Mouse (Mus musculus) midbrain, postnatal 0 days (tissue): ENCODE results near the gene Lrrc8c. TPM values are rescaled to one million over a fixed set of nuclear protein-coding genes. Genes with fewer than 3 reads are reported as not detected.

Experiments used
- ATAC-seq: fragments of 200-750 bp; cut with Nextera tagmentation; 2 replicates; pipeline ENCODE4 v1.8.0; 2017; ENCODE audit warnings: moderate number of reproducible peaks, mild to moderate bottlenecking, moderate TSS enrichment, moderate library complexity; ENCODE audit not compliant: low FRiP score
- DNase-seq: peaks from one replicate; pipeline ENCODE4 v3.0.0-alpha.2; 2015; ENCODE audit warnings: low spot score
- H3K27ac ChIP-seq: fragments of 300-500 bp; sonication (generic); 2 replicates; pipeline ENCODE4 v1.5.1; 2014; ENCODE audit warnings: low read depth, mild to moderate bottlenecking, low read length, mixed read lengths
- H3K27me3 ChIP-seq: fragments of 300-500 bp; sonication (generic); 2 replicates; pipeline ENCODE4 v1.6.1; 2014; ENCODE audit warnings: low read length, control low read depth, mixed read lengths; ENCODE audit not compliant: insufficient read depth
- H3K36me3 ChIP-seq: fragments of 300-500 bp; sonication (generic); 2 replicates; pipeline ENCODE4 v1.6.1; 2014; ENCODE audit warnings: low read length, control low read depth, mixed read lengths; ENCODE audit not compliant: insufficient read depth
- H3K4me1 ChIP-seq: fragments of 300-500 bp; sonication (generic); 2 replicates; pipeline ENCODE4 v1.6.1; 2014; ENCODE audit warnings: mild to moderate bottlenecking, control low read depth, antibody characterized with exemption, low read length, mixed read lengths; ENCODE audit not compliant: insufficient read depth
- H3K4me2 ChIP-seq: fragments of 300-500 bp; sonication (generic); 2 replicates; pipeline ENCODE4 v1.6.1; 2014; ENCODE audit warnings: low read depth, mild to moderate bottlenecking, low read length, mixed read lengths; ENCODE audit not compliant: poor library complexity, severe bottlenecking
- H3K4me3 ChIP-seq: fragments of 300-500 bp; sonication (generic); 2 replicates; pipeline ENCODE4 v1.5.1; 2014; ENCODE audit warnings: low read depth, mild to moderate bottlenecking, low read length, moderate library complexity
- H3K9ac ChIP-seq: fragments of 300-500 bp; sonication (generic); replicated peaks from 2 replicates; pipeline ENCODE4 v1.6.1; 2014; ENCODE audit warnings: mild to moderate bottlenecking, low read length, moderate library complexity, mixed read lengths; ENCODE audit not compliant: poor library complexity, severe bottlenecking
- H3K9me3 ChIP-seq: fragments of 300-500 bp; sonication (generic); 2 replicates; pipeline ENCODE4 v1.6.1; 2016; ENCODE audit warnings: low read length, control low read depth
- CTCF ChIP-seq: IDR thresholded peaks from 2 replicates; pipeline ENCODE4 v1.5.1; 2016; ENCODE audit warnings: antibody characterized with exemption, mild to moderate bottlenecking
- WGBS: fragments of 180-500 bp; shearing (Covaris S2); extraction: QIAGEN DNeasy Blood & Tissue Kit; methylation state at CpG from one replicate; pipeline ENCODE4 v1.1.7; 2014; 5-methylcytosine and 5-hydroxymethylcytosine counted together
- polyA plus RNA-seq: library from polyadenylated mRNA; unstranded; fragments of >200 nt; fragmentation: Nextera tagmentation; extraction: Ambion mirVana; gene quantifications from 2 replicates; pipeline ENCODE4 v1.2.1, GENCODE M21; 2015
- total RNA-seq: library from RNA; depleted of rRNA; stranded (reverse); fragments of >200 nt; gene quantifications from 2 replicates; pipeline ENCODE4 v1.2.3, GENCODE M21; 2014

Lrrc8c gene
- total and polyA plus RNA-seq, 2 experiments from 2014 or later = 11.6 to 14.7 TPM

DNA sequence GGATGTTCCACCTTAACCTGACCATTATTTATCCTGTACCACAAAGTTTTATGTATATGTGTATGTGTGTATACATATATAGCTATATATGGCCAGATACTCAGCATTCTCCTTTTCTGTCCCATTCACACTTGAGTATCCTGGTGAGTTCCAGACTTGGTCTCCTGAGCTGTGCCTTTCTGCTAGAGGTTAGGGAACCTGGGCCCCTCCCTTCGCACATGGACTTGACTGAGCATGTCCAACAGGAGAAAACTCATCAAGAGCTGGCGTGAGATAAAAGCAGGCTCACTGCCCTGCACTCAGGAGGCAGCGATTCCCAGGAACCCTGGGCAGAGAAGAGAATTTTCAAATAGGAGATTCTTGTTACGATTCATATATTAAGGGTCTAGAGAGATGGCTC, 45.6 kb downstream of the Lrrc8c start:
- Histone ChIP-seq H3K4me1 (no peaks in the 10 kb centered on the region), H3K27me3 (no peaks in the 10 kb centered on the region), H3K9me3 (no peaks in the 10 kb centered on the region), H3K4me3 (no peak overlapping the region), H3K4me2 (no peak overlapping the region), H3K9ac (no peak overlapping the region), H3K36me3 (no peaks in the 10 kb centered on the region), H3K27ac (no peak overlapping the region)
- 82% methylated on average over 4 of the region's 4 CpGs for WGBS
- no peak for TF ChIP-seq CTCF
- ATAC-seq = no peak
- no peak for DNase-seq

DNA sequence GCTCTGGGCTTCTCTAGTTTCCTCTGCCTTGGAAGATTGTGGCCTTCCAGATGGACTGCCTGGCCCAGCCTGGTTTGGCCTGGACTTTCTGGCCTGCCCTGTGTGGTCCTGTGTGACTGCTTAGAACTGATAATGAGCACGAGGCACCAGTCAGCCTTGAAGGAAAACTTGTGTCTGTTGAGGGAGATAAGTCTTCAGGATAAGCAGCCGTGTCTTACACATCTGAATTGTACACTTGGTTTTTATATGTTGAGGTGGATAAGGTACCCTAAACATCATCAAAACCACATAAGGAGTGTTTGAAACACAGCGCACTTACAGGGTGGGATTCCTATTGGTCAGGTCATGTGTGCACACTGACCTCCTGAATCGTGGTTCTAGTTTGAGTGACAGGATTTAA, 46.6 kb downstream of the Lrrc8c start:
- H3K27ac ChIP-seq = no peak overlapping the region
- ATAC-seq (no peak), DNase-seq (no peak)
- H3K4me3 ChIP-seq = no peak overlapping the region
- H3K4me1 ChIP-seq = no peaks in the 10 kb centered on the region
- no peak for TF ChIP-seq CTCF
- H3K9ac ChIP-seq = no peak overlapping the region
- 86% methylated on average over 4 of the region's 4 CpGs for WGBS
- no peaks in the 10 kb centered on the region for H3K9me3 ChIP-seq
- no peak overlapping the region for H3K4me2 ChIP-seq
- H3K27me3 ChIP-seq = no peaks in the 10 kb centered on the region
- no peaks in the 10 kb centered on the region for H3K36me3 ChIP-seq

GRCm38 (mm10) chr5:105566852-105567412, 47.7 kb downstream of the Lrrc8c start:
- H3K27ac ChIP-seq = no peak overlapping the region
- TF ChIP-seq CTCF = no peak
- H3K4me2 ChIP-seq = no peak overlapping the region
- H3K4me1 ChIP-seq = no peaks in the 10 kb centered on the region
- no peak overlapping the region for H3K4me3 ChIP-seq
- no peaks in the 10 kb centered on the region for H3K27me3 ChIP-seq
- DNase-seq = no peak
- no peaks in the 10 kb centered on the region for H3K36me3 ChIP-seq
- 42% methylated on average over 6 of the region's 7 CpGs for WGBS
- H3K9me3 ChIP-seq = no peaks in the 10 kb centered on the region
- H3K9ac ChIP-seq = no peak overlapping the region
- no peak for ATAC-seq

GRCm38 (mm10) chr5:105568043-105568747, 49.0 kb downstream of the Lrrc8c start:
- H3K4me1 ChIP-seq = no peaks in the 10 kb centered on the region
- TF ChIP-seq CTCF = no peak
- no peak overlapping the region for H3K9ac ChIP-seq
- no peaks in the 10 kb centered on the region for H3K9me3 ChIP-seq
- no peaks in the 10 kb centered on the region for H3K27me3 ChIP-seq
- no peak for DNase-seq
- no peak overlapping the region for H3K4me3 ChIP-seq
- no peak overlapping the region for H3K4me2 ChIP-seq
- ATAC-seq = no peak
- 80% methylated on average over 6 of the region's 6 CpGs for whole genome bisulfite sequencing
- H3K27ac ChIP-seq = no peak overlapping the region
- no peaks in the 10 kb centered on the region for H3K36me3 ChIP-seq

DNA sequence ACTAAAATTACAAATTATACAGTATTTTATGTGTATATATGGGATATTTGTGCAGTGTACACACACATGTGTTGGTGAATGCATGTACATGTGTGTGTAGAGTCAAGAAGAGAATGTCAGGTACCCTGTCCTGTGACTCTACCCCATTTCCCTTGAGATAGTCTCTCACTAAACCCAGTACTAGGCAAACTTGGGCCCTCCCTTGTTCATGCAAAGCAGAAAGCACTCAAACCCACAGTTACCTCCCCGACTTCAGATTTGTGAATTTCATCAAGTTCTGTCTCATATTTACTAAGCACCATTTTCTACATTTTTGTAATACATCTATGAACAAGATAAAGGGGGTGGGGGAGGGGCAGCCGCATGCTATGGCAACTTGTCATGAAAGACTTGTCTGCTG, 50.0 kb downstream of the Lrrc8c start:
- 96% methylated on average over 2 of the region's 2 CpGs for WGBS
- H3K27ac ChIP-seq = no peak overlapping the region
- no peak overlapping the region for H3K9ac ChIP-seq
- no peak for TF ChIP-seq CTCF
- DNase-seq (no peak), ATAC-seq (no peak)
- H3K4me2 ChIP-seq = no peak overlapping the region
- H3K36me3 ChIP-seq = peaks cover 3% of the 10 kb centered on the region; the same call in 1 of the 2 replicates
- no peaks in the 10 kb centered on the region for H3K9me3 ChIP-seq
- no peak overlapping the region for H3K4me3 ChIP-seq
- no peaks in the 10 kb centered on the region for H3K4me1 ChIP-seq
- H3K27me3 ChIP-seq = no peaks in the 10 kb centered on the region

- Histone ChIP-seq H3K9me3 (no peaks in the 10 kb centered on the region), H3K27me3 (no peaks in the 10 kb centered on the region), H3K4me2 (no peak overlapping the region), H3K4me3 (no peak overlapping the region), H3K27ac (no peak overlapping the region), H3K36me3 (peaks cover 7% of the 10 kb centered on the region; the same call in 1 of the 2 replicates), H3K4me1 (no peaks in the 10 kb centered on the region), H3K9ac (no peak overlapping the region)
- 74% methylated on average over 5 of the region's 5 CpGs for WGBS
- no peak for ATAC-seq
- no peak for TF ChIP-seq CTCF
- DNase-seq = no peak
These were observed 53.0 kb downstream of the Lrrc8c start for GRCm38 (mm10) chr5:105572160-105572692.
